Mouse (Mus musculus) forebrain, embryonic 15.5 days (tissue): ENCODE data around the gene Tssk1. TPM values are rescaled to one million over a fixed set of nuclear protein-coding genes. Genes with fewer than 3 reads are reported as not detected.

Source experiments
- ATAC-seq: fragments of 200-750 bp; cut with Nextera tagmentation; replicated peaks from 2 replicates; pipeline ENCODE4 v1.8.0; 2017; ENCODE audit warnings: mild to moderate bottlenecking, moderate TSS enrichment, moderate library complexity
- H3K27ac ChIP-seq: fragments of 300-500 bp; sonication (generic); replicated peaks from 2 replicates; pipeline ENCODE4 v1.5.1; 2015; ENCODE audit warnings: mild to moderate bottlenecking, inconsistent platforms
- H3K27me3 ChIP-seq: fragments of 300-500 bp; sonication (generic); 2 replicates; pipeline ENCODE4 v1.6.1; 2015; ENCODE audit warnings: inconsistent platforms
- H3K36me3 ChIP-seq: fragments of 300-500 bp; sonication (generic); 2 replicates; pipeline ENCODE4 v1.6.1; 2015; ENCODE audit warnings: mild to moderate bottlenecking, inconsistent platforms
- H3K4me1 ChIP-seq: fragments of 300-500 bp; sonication (generic); 2 replicates; pipeline ENCODE4 v1.6.1; 2015; ENCODE audit warnings: inconsistent platforms
- H3K4me2 ChIP-seq: fragments of 300-500 bp; sonication (generic); replicated peaks from 2 replicates; pipeline ENCODE4 v1.6.1; 2015; ENCODE audit warnings: mild to moderate bottlenecking, inconsistent platforms
- H3K4me3 ChIP-seq: fragments of 300-500 bp; sonication (generic); 2 replicates; pipeline ENCODE4 v1.5.1; 2015; ENCODE audit warnings: mild to moderate bottlenecking, inconsistent platforms
- H3K9ac ChIP-seq: fragments of 300-500 bp; sonication (generic); replicated peaks from 2 replicates; pipeline ENCODE4 v1.6.1; 2015; ENCODE audit warnings: mild to moderate bottlenecking, inconsistent platforms
- H3K9me3 ChIP-seq: fragments of 300-500 bp; sonication (generic); 2 replicates; pipeline ENCODE4 v1.6.1; 2016; ENCODE audit warnings: inconsistent platforms
- WGBS: fragments of 180-500 bp; shearing (Covaris S2); methylation state at CpG from one replicate; pipeline ENCODE4 v1.1.7; 2015; ENCODE audit warnings: mixed read lengths; 5-methylcytosine and 5-hydroxymethylcytosine counted together
- polyA plus RNA-seq: library from polyadenylated mRNA; unstranded; fragments of >200 nt; fragmentation: Nextera tagmentation; extraction: Ambion mirVana; gene quantifications from 2 replicates; pipeline ENCODE4 v1.2.1, GENCODE M21; 2015

The Tssk1 gene
- polyA plus RNA-seq = 0.08 and 0.09 TPM in 2 replicates

GRCm38 (mm10) chr16:17893923-17894322 is at the start of gene Tssk1:
Tssk1 (plus strand) TSS chr16:17894223.
- Histone ChIP-seq H3K27ac (no peak within 1 kb of the TSS), H3K4me2 (no peak within 1 kb of the TSS), H3K4me3 (no peak within 1 kb of the TSS), H3K27me3 (no peaks in the 10 kb centered on the region), H3K9ac (no peak within 1 kb of the TSS), H3K36me3 (peaks cover 8% of the 10 kb centered on the region; the same call in 1 of the 2 replicates), H3K4me1 (peaks cover 27% of the 10 kb centered on the region), H3K9me3 (no peaks in the 10 kb centered on the region)
- WGBS = 77% methylated on average over 2 of the region's 2 CpGs
- no peak for ATAC-seq

DNA sequence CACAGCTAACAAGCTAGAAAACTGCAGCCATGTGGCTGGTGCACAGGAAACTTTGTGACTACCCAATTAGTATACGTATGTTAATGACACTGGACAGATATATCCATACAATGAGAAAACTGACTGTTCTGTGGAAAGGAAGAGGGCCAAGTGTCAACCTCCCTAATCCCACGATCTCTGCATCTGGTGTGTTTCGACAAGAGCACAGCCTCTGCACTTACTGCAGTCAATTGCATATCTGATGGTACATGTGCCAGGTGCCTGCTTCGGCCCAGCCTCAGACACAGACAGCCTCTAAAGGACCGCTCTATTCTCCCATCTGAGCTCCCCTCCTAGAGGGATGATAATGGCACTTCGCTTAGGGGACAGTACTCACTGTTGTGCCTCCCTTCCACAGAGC is 45.6 kb upstream of the Tssk1 start:
- Histone ChIP-seq H3K4me1 (no peaks in the 10 kb centered on the region), H3K27me3 (no peaks in the 10 kb centered on the region), H3K27ac (peak overlapping the region; percentile 19; the same call in 1 of the 2 replicates), H3K36me3 (peaks cover 85% of the 10 kb centered on the region), H3K9ac (no peak overlapping the region), H3K9me3 (no peaks in the 10 kb centered on the region), H3K4me2 (no peak overlapping the region), H3K4me3 (no peak overlapping the region)
- peak; percentile 12; the same call in 1 of the 2 replicates for ATAC-seq
- WGBS = 96% methylated on average over 6 of the region's 6 CpGs

GRCm38 (mm10) chr16:17848928-17849327 is 45.1 kb upstream of the Tssk1 start:
- Histone ChIP-seq H3K9ac (no peak overlapping the region), H3K4me1 (no peaks in the 10 kb centered on the region), H3K27me3 (no peaks in the 10 kb centered on the region), H3K4me2 (no peak overlapping the region), H3K9me3 (no peaks in the 10 kb centered on the region), H3K4me3 (no peak overlapping the region), H3K27ac (peak overlapping the region; percentile 19; the same call in 1 of the 2 replicates), H3K36me3 (peaks cover 83% of the 10 kb centered on the region)
- ATAC-seq = peak; percentile 62
- 23% methylated on average over 1 of the region's 1 CpGs for WGBS

DNA sequence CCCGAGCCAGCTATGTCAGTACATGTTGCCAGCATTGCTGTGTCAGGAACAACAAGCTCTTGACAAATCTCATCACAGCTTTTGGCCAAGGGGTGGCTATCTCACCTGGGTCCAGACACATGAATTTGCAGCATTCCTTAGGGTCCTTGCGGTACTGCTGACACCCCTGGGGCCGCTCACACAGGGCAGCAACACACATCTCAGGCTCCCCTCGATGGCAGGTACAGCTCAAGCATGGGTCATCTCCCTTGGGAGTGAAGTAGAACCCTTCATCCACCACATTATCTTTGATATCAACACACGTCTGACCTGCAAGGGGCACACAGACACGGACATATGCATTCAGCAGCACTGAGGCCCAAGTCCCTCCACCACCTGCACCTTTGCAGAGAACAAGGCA is 44.5 kb upstream of the Tssk1 start:
- Histone ChIP-seq H3K4me3 (no peak overlapping the region), H3K9ac (no peak overlapping the region), H3K9me3 (no peaks in the 10 kb centered on the region), H3K4me2 (no peak overlapping the region), H3K4me1 (no peaks in the 10 kb centered on the region), H3K27ac (no peak overlapping the region; the same call in 1 of the 2 replicates), H3K36me3 (peaks cover 83% of the 10 kb centered on the region), H3K27me3 (no peaks in the 10 kb centered on the region)
- ATAC-seq = no peak
- 88% methylated on average over 6 of the region's 6 CpGs for WGBS

DNA sequence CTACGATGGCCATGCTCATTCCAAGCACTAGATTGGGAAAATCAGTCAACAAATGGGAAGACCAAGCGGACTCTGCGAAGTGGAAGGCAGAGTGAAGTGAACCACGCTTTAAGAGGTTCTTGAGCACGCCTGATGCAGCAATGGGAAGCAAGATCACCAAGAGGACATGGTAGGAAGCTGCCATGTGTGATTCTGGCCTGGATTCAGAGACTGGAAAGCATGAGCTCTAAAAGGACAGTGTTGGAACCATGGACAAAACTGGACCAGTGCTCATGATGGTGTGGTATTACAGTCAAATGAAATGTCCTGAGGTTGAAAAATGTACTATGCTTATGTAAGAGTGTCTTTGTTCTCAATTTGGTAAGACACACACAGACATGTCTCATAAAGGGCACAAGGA is 42.7 kb upstream of the Tssk1 start:
- no peak overlapping the region for H3K27ac ChIP-seq
- WGBS = 96% methylated on average over 5 of the region's 5 CpGs
- H3K27me3 ChIP-seq = no peaks in the 10 kb centered on the region
- H3K4me1 ChIP-seq = no peaks in the 10 kb centered on the region
- ATAC-seq = no peak
- H3K36me3 ChIP-seq = peaks cover 80% of the 10 kb centered on the region
- H3K4me2 ChIP-seq = no peak overlapping the region
- no peaks in the 10 kb centered on the region for H3K9me3 ChIP-seq
- H3K4me3 ChIP-seq = no peak overlapping the region
- no peak overlapping the region for H3K9ac ChIP-seq

DNA sequence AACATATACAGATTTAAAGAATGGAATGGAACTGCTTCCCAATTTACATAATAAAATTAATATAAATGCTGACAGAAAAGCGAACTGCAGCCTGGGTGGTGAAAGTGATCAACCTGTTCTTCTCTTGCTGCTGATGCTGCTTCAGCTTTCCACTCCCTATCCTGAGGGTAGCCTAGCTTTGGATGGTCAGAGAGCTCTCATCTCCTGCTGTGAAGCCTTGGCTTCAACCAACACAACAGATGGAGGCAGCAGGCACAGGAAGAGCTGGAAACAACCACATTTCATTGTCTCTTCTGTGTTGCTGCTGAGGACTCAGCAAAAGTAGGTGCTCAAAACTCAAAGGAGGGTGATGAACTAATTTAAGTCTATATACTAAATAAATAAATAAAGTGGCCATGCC is 42.2 kb upstream of the Tssk1 start:
- no peak overlapping the region for H3K27ac ChIP-seq
- WGBS = 100% methylated on average over 1 of the region's 1 CpGs
- H3K27me3 ChIP-seq = no peaks in the 10 kb centered on the region
- ATAC-seq = no peak
- peaks cover 80% of the 10 kb centered on the region for H3K36me3 ChIP-seq
- H3K4me1 ChIP-seq = no peaks in the 10 kb centered on the region
- H3K9ac ChIP-seq = no peak overlapping the region
- no peak overlapping the region for H3K4me3 ChIP-seq
- no peaks in the 10 kb centered on the region for H3K9me3 ChIP-seq
- no peak overlapping the region for H3K4me2 ChIP-seq

- Histone ChIP-seq H3K27me3 (no peaks in the 10 kb centered on the region), H3K9ac (no peak overlapping the region), H3K9me3 (no peaks in the 10 kb centered on the region), H3K4me2 (no peak overlapping the region), H3K4me1 (no peaks in the 10 kb centered on the region), H3K27ac (no peak overlapping the region), H3K36me3 (peaks cover 82% of the 10 kb centered on the region), H3K4me3 (no peak overlapping the region)
- ATAC-seq = no peak
- WGBS = 98% methylated on average over 2 of the region's 2 CpGs
These were observed 40.8 kb upstream of the Tssk1 start for GRCm38 (mm10) chr16:17853263-17853662.

GRCm38 (mm10) chr16:17857157-17857556 is 36.9 kb upstream of the Tssk1 start:
- Histone ChIP-seq H3K4me2 (no peak overlapping the region), H3K4me3 (no peak overlapping the region), H3K27me3 (no peaks in the 10 kb centered on the region), H3K9ac (no peak overlapping the region), H3K9me3 (no peaks in the 10 kb centered on the region), H3K4me1 (no peaks in the 10 kb centered on the region), H3K36me3 (peaks cover 72% of the 10 kb centered on the region), H3K27ac (no peak overlapping the region)
- ATAC-seq = no peak
- 93% methylated on average over 7 of the region's 7 CpGs for WGBS

DNA sequence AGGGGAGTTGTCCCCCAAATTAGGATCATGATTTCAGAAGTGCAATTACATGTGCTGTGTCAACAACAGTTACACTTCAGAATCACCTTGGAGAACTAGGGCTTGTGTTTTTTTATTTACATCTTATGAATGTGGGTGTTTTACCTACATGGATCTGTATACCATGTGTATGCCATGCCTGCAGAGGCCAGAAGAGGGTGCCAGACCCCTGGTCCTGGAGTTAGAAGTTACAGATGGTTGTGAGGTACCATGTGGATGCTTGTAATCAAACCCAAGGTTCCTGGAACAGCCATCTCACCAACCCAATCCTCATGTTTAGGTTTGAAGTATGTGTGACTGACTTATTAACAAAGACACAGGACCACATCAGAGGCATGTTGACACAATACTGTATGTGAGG is 35.4 kb upstream of the Tssk1 start:
- peaks cover 60% of the 10 kb centered on the region for H3K36me3 ChIP-seq
- no peaks in the 10 kb centered on the region for H3K4me1 ChIP-seq
- no peak overlapping the region for H3K27ac ChIP-seq
- no peak overlapping the region for H3K9ac ChIP-seq
- H3K4me3 ChIP-seq = no peak overlapping the region
- no peaks in the 10 kb centered on the region for H3K27me3 ChIP-seq
- no peak overlapping the region for H3K4me2 ChIP-seq
- no peaks in the 10 kb centered on the region for H3K9me3 ChIP-seq
- ATAC-seq = no peak

DNA sequence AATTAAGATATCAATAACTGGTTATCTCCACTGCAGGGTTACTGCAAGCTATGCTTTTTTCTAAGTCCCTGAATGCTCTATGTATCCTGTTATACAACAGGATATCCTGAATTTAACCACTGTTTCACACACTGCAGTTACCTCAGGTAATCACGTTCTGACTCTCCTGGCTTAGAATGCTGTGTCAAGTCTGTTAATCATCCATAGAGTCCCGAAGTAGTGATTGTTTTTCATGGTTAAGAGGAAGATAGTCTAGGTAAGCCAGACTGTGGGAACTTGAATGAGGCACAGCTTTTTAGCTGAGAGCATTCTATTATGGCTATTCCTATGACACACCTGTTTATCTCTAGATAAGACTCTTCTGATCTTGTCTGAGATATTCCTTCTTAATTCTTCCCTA is 28.7 kb upstream of the Tssk1 start:
- Histone ChIP-seq H3K4me2 (no peak overlapping the region), H3K9ac (no peak overlapping the region), H3K9me3 (no peaks in the 10 kb centered on the region), H3K4me3 (no peak overlapping the region), H3K36me3 (peaks cover 9% of the 10 kb centered on the region; the same call in 1 of the 2 replicates), H3K27ac (no peak overlapping the region), H3K27me3 (no peaks in the 10 kb centered on the region), H3K4me1 (no peaks in the 10 kb centered on the region)
- WGBS = 92% methylated on average over 2 of the region's 2 CpGs
- ATAC-seq = no peak

GRCm38 (mm10) chr16:17865770-17866169 is 28.3 kb upstream of the Tssk1 start:
- no peaks in the 10 kb centered on the region for H3K4me1 ChIP-seq
- 73% methylated on average over 6 of the region's 6 CpGs for WGBS
- H3K27ac ChIP-seq = no peak overlapping the region
- no peaks in the 10 kb centered on the region for H3K9me3 ChIP-seq
- H3K36me3 ChIP-seq = peaks cover 11% of the 10 kb centered on the region; the same call in 1 of the 2 replicates
- ATAC-seq = no peak
- no peaks in the 10 kb centered on the region for H3K27me3 ChIP-seq
- no peak overlapping the region for H3K4me3 ChIP-seq
- H3K4me2 ChIP-seq = no peak overlapping the region
- H3K9ac ChIP-seq = no peak overlapping the region

GRCm38 (mm10) chr16:17871248-17871647 is 22.8 kb upstream of the Tssk1 start:
- Histone ChIP-seq H3K27ac (no peak overlapping the region), H3K9me3 (no peaks in the 10 kb centered on the region), H3K4me3 (no peak overlapping the region), H3K9ac (no peak overlapping the region), H3K27me3 (no peaks in the 10 kb centered on the region), H3K36me3 (peaks cover 26% of the 10 kb centered on the region; the same call in 1 of the 2 replicates), H3K4me2 (no peak overlapping the region), H3K4me1 (no peaks in the 10 kb centered on the region)
- 92% methylated on average over 5 of the region's 5 CpGs for WGBS
- ATAC-seq = no peak

GRCm38 (mm10) chr16:17872995-17873394 is 21.0 kb upstream of the Tssk1 start:
- 86% methylated on average over 4 of the region's 4 CpGs for WGBS
- Histone ChIP-seq H3K36me3 (peaks cover 26% of the 10 kb centered on the region; the same call in 1 of the 2 replicates), H3K9me3 (no peaks in the 10 kb centered on the region), H3K4me2 (no peak overlapping the region), H3K9ac (no peak overlapping the region), H3K4me3 (no peak overlapping the region), H3K27me3 (no peaks in the 10 kb centered on the region), H3K27ac (no peak overlapping the region), H3K4me1 (no peaks in the 10 kb centered on the region)
- ATAC-seq = no peak
